Mouse (Mus musculus): ENCODE data around the gene Pdgfa. TPM values are rescaled to one million over a fixed set of nuclear protein-coding genes. Genes with fewer than 3 reads are reported as not detected.

Pdgfa gene
- polyA plus RNA-seq, 1 experiment from 2014 or later: 10.5 TPM

Other genes with a start within 250 kb of the Pdgfa start
- gene Fam20c, start 242.9 kb downstream of the Pdgfa start, polyA plus RNA-seq (2016; fragmentation: Nextera tagmentation; extraction: Ambion mirVana): 21.6 and 23.3 TPM in 2 replicates
- gene Gm5294, start 177.3 kb downstream of the Pdgfa start, polyA plus RNA-seq (2016; fragmentation: Nextera tagmentation; extraction: Ambion mirVana): not detected in 2 replicates
- gene Prkar1b, start 152.6 kb upstream of the Pdgfa start, polyA plus RNA-seq (2016; fragmentation: Nextera tagmentation; extraction: Ambion mirVana): 35.2 and 37.0 TPM in 2 replicates
- 5.9 and 7.5 TPM in 2 replicates for gene Dnaaf5, start 152.9 kb upstream of the Pdgfa start, polyA plus RNA-seq (2016; fragmentation: Nextera tagmentation; extraction: Ambion mirVana)
- gene Sun1, start 203.3 kb upstream of the Pdgfa start, polyA plus RNA-seq (2016; fragmentation: Nextera tagmentation; extraction: Ambion mirVana): 53.1 and 59.3 TPM in 2 replicates